In the genomic region with DNA sequence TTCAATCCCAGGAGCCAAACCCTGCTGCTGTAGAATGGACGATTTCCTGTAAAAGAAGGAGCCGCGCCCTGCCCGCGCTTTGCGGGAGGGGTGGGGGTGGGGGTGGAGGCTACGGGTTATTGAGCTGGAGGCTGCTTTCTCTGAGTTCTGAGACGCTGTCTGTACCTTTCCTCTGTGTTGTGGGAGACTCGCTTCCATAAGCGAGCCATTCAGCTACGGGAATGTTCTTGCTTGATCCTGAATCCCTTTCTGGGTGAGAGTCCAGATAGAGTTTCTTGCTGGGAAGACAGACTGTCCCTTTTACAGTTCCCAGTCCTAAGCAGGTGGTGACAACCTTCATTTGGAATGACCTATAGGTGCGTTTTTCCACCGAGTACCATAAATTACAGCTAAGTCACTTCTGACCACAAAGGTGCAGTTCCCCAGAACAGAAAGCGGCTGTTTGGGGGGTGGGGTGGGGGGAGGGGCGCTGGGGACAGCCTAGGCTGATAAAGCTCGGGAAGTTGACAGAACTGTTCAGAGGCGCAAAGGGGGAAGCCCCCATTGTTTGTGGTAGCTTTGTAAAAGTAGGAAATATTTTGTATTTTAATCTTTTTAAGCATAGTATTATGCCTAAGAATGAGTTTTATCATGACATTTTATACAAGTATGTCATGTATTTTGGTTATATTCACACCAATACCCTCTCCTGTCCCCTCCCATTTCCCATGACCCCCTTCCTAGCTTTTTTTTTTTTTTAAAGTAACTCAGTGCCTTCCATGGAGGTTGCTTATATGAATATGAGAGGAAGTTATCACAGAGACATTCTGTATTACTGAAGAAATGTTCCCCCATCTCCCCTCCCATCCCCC, we compare ENCODE assay signal across 8 mouse cellular contexts. TPM values are rescaled to one million over a fixed set of nuclear protein-coding genes. Genes with fewer than 3 reads are reported as not detected.
DNase-seq lines count a peak whose midpoint lies in the region; ATAC-seq and TF ChIP-seq lines count a peak whose summit lies in the region.

No protein-coding gene starts in this region.

- under 1% methylated on average over 17 of the region's 17 CpGs for WGBS in heart, embryonic 11.5 days (ENCODE audit: insufficient replicate concordance)
- WGBS in midbrain, embryonic 13.5 days, result 2% methylated on average over 17 of the region's 17 CpGs

- DNase-seq in CH12.LX (ENCODE audit: extremely low read depth), result peak; percentile 61
- peak; percentile 39 to 56 for DNase-seq in kidney, postnatal 36 days
- peak; percentile 64 to 67 for DNase-seq in thymus, postnatal 36 days
- no peak for DNase-seq in left cerebral cortex, postnatal 4 days

- peaks cover 16 to 48% of the 10 kb centered on the region in 2 experiments for H3K4me1 ChIP-seq in CH12.LX (ENCODE audit: control insufficient read depth in 1 of 2, insufficient read depth in 2 of 2)
- H3K4me1 ChIP-seq in heart, embryonic 11.5 days (ENCODE audit: control insufficient read depth, insufficient read depth, low read length), result peaks cover 25% of the 10 kb centered on the region
- peaks cover 25% of the 10 kb centered on the region for H3K4me1 ChIP-seq in midbrain, embryonic 13.5 days (replicated peaks)

- peak; percentile 69 for ATAC-seq in activated CD4-positive, CD25-positive, alpha-beta regulatory T cell, adult 4 months
- peak; percentile 58; the same call in 1 of the 2 replicates for ATAC-seq in heart, embryonic 11.5 days (replicated peaks; ENCODE audit: insufficient number of reproducible peaks, low FRiP score, low TSS enrichment)
- no peak for ATAC-seq in midbrain, embryonic 13.5 days
- no peak for ATAC-seq in monocyte, adult 5-6 weeks (replicated peaks; ENCODE audit: insufficient number of reproducible peaks, low FRiP score, low TSS enrichment, poor library complexity, severe bottlenecking)

- no peaks in the 10 kb centered on the region for H3K36me3 ChIP-seq in CH12.LX (replicated peaks in 1 of 2; ENCODE audit: control insufficient read depth in 1 of 2, insufficient read depth in 1 of 2, low read length in 1 of 2)
- H3K36me3 ChIP-seq in heart, embryonic 11.5 days (ENCODE audit: control insufficient read depth, insufficient read depth, low read length), result no peaks in the 10 kb centered on the region
- no peaks in the 10 kb centered on the region for H3K36me3 ChIP-seq in midbrain, embryonic 13.5 days

- no peak for TF ChIP-seq RAD21 in CH12.LX (IDR thresholded peaks at IDR 0.05; ENCODE audit: low read depth, low read length)

- H3K79me2 ChIP-seq in CH12.LX (replicated peaks; ENCODE audit: control insufficient read depth, extremely low read depth, insufficient read depth, poor library complexity, severe bottlenecking), result no peaks in the 10 kb centered on the region

- TF ChIP-seq CTCF in CH12.LX (conservative IDR thresholded peaks at IDR 0.05 in 1 of 2, IDR thresholded peaks at IDR 0.05 in 1 of 2; ENCODE audit: low read depth in 2 of 2, low read length in 2 of 2), result no peak

- TF ChIP-seq POLR2A in CH12.LX (IDR thresholded peaks at IDR 0.05; ENCODE audit: low read depth, low read length), result no peak; the same call in 1 of the 2 replicates

- H3K4me3 ChIP-seq in CH12.LX (replicated peaks in 1 of 3; ENCODE audit: low read depth in 2 of 3, low read length in 2 of 3, poor library complexity in 1 of 3), result peak overlapping the region; percentile 44 to 57 (median 45)
- peak overlapping the region; percentile 47 for H3K4me3 ChIP-seq in heart, embryonic 11.5 days (ENCODE audit: low read depth, low read length)
- peak overlapping the region; percentile 31 for H3K4me3 ChIP-seq in midbrain, embryonic 13.5 days (replicated peaks)

- in situ Hi-C loops in CH12.LX (cut with MboI; ENCODE audit: low pct_ligation_motif_present, low pct_unique_long_range_greater_than_20kb, low sequenced_read_pairs), result no loop called here

- TF ChIP-seq EP300 in CH12.LX (IDR thresholded peaks at IDR 0.05; ENCODE audit: low read length), result no peak; the same call in 1 of the 2 replicates

- intact Hi-C loops in left cerebral cortex, postnatal 4 days (cut with DNase I), result no loop called here

- no peaks in the 10 kb centered on the region for H3K27me3 ChIP-seq in CH12.LX (replicated peaks)
- no peaks in the 10 kb centered on the region for H3K27me3 ChIP-seq in heart, embryonic 11.5 days (ENCODE audit: control insufficient read depth, insufficient read depth, low read length)
- peaks cover 11% of the 10 kb centered on the region; the same call in 1 of the 2 replicates for H3K27me3 ChIP-seq in midbrain, embryonic 13.5 days

- H3K4me2 ChIP-seq in CH12.LX (ENCODE audit: insufficient read depth, low read depth, poor library complexity, severe bottlenecking), result peak overlapping the region; percentile 96
- peak overlapping the region; percentile 84 for H3K4me2 ChIP-seq in heart, embryonic 11.5 days
- H3K4me2 ChIP-seq in midbrain, embryonic 13.5 days (replicated peaks), result peak overlapping the region; percentile 54

- peak overlapping the region; percentile 64 for H3K9ac ChIP-seq in CH12.LX (ENCODE audit: insufficient read depth, low read depth)
- H3K9ac ChIP-seq in heart, embryonic 11.5 days (ENCODE audit: low read depth, low read length), result peak overlapping the region; percentile 73
- peak overlapping the region; percentile 50 for H3K9ac ChIP-seq in midbrain, embryonic 13.5 days (replicated peaks)

- peaks cover 2% of the 10 kb centered on the region for H3K9me3 ChIP-seq in CH12.LX (replicated peaks; ENCODE audit: low read length)
- no peaks in the 10 kb centered on the region for H3K9me3 ChIP-seq in heart, embryonic 11.5 days (replicated peaks; ENCODE audit: control insufficient read depth, low read length)
- H3K9me3 ChIP-seq in midbrain, embryonic 13.5 days, result no peaks in the 10 kb centered on the region

- peak overlapping the region; percentile 79 for H3K27ac ChIP-seq in CH12.LX (ENCODE audit: insufficient read depth, low read depth)
- peak overlapping the region; percentile 94 for H3K27ac ChIP-seq in heart, embryonic 11.5 days (ENCODE audit: low read depth, low read length)
- H3K27ac ChIP-seq in midbrain, embryonic 13.5 days, result 0 out of 2 replicates have a peak overlapping the region, but pooled peaks have one; percentile 25

- dilution Hi-C loops in CH12.LX (cut with MboI; ENCODE audit: extremely low pct_ligation_motif_present, extremely low pct_unique_long_range_greater_than_20kb, low sequenced_read_pairs), result no loop called here

TF ChIP-seq in CH12.LX, 34 proteins besides CTCF, POLR2A, EP300 and RAD21 (continues in another document):
- no peak for TF ChIP-seq USF2 (conservative IDR thresholded peaks at IDR 0.05; ENCODE audit: low read depth, low read length)
- no peak for TF ChIP-seq IRF4 (IDR thresholded peaks at IDR 0.05; ENCODE audit: low read depth, low read length)
- no peak; the same call in 1 of the 2 replicates for TF ChIP-seq MAZ (IDR thresholded peaks at IDR 0.05; ENCODE audit: low read depth, low read length)
- no peak for TF ChIP-seq MXI1 (IDR thresholded peaks at IDR 0.05; ENCODE audit: low read depth, low read length)
- no peak for TF ChIP-seq ELF1 (IDR thresholded peaks at IDR 0.05; ENCODE audit: low read depth, low read length)
- no peak for TF ChIP-seq CHD1 (IDR thresholded peaks at IDR 0.05; ENCODE audit: low read depth, low read length)
- TF ChIP-seq USF1 (IDR thresholded peaks at IDR 0.05; ENCODE audit: low read depth, low read length), result no peak
- TF ChIP-seq NELFE (IDR thresholded peaks at IDR 0.05; ENCODE audit: low read depth, low read length), result no peak
- TF ChIP-seq MAX (IDR thresholded peaks at IDR 0.05; ENCODE audit: low read length), result no peak
- TF ChIP-seq MAFK (IDR thresholded peaks at IDR 0.05; ENCODE audit: insufficient replicate concordance, low read length), result no peak
- no peak; the same call in 1 of the 2 replicates for TF ChIP-seq RCOR1 (conservative IDR thresholded peaks at IDR 0.05; ENCODE audit: low read depth, low read length)
- TF ChIP-seq GABPA (IDR thresholded peaks at IDR 0.05; ENCODE audit: insufficient replicate concordance, low read depth, low read length), result no peak
- 0 out of 2 replicates have a peak, but pooled peaks have one; percentile 33 for TF ChIP-seq TCF12 (IDR thresholded peaks at IDR 0.05; ENCODE audit: low read depth, low read length)
- no peak for TF ChIP-seq JUND (conservative IDR thresholded peaks at IDR 0.05; ENCODE audit: low read depth, low read length)
- no peak for TF ChIP-seq ZKSCAN1 (IDR thresholded peaks at IDR 0.05; ENCODE audit: borderline replicate concordance, low read depth, low read length)
- 0 out of 2 replicates have a peak, but pooled peaks have one; percentile 16 for TF ChIP-seq MYC (IDR thresholded peaks at IDR 0.05; ENCODE audit: low read depth, low read length)
- no peak for TF ChIP-seq ZMIZ1 (IDR thresholded peaks at IDR 0.05; ENCODE audit: low read depth, low read length)
- TF ChIP-seq MEF2A (IDR thresholded peaks at IDR 0.05; ENCODE audit: borderline replicate concordance, low read depth, low read length), result no peak
- 0 out of 2 replicates have a peak, but pooled peaks have one; percentile 7 for TF ChIP-seq E2F4 (IDR thresholded peaks at IDR 0.05; ENCODE audit: insufficient replicate concordance, low read depth, low read length)
- no peak for TF ChIP-seq PAX5 (IDR thresholded peaks at IDR 0.05; ENCODE audit: low read length)
- TF ChIP-seq ZNF384 (IDR thresholded peaks at IDR 0.05; ENCODE audit: low read depth, low read length), result peak; percentile 84
- no peak for TF ChIP-seq KAT2A (IDR thresholded peaks at IDR 0.05; ENCODE audit: insufficient replicate concordance, low read length)
- TF ChIP-seq ETS1 (conservative IDR thresholded peaks at IDR 0.05; ENCODE audit: low read depth, low read length), result no peak
- 0 out of 2 replicates have a peak, but pooled peaks have one; percentile 22 for TF ChIP-seq TBP (conservative IDR thresholded peaks at IDR 0.05; ENCODE audit: low read depth, low read length)
- peak; percentile 24; the same call in 1 of the 2 replicates for TF ChIP-seq BHLHE40 (IDR thresholded peaks at IDR 0.05; ENCODE audit: low read depth, low read length)
- TF ChIP-seq SMC3 (IDR thresholded peaks at IDR 0.05; ENCODE audit: low read depth, low read length), result no peak
- TF ChIP-seq NRF1 (IDR thresholded peaks at IDR 0.05; ENCODE audit: low read depth, low read length), result no peak

RNA-seq across cellular contexts. Expression of gene Zfp217, which starts 57.9 kb away (rescaled TPM):
- total RNA-seq in CH12.LX (2012; rRNA removed) (9.3 and 10.0 TPM in 2 replicates), CH12.LX (2014; rRNA removed) (5.3 and 5.6 TPM in 2 replicates)
- polyA plus RNA-seq in CH12.LX (2012; ENCODE audit: insufficient read length, low read depth), result 11.1 and 12.1 TPM in 2 replicates
- 10 to 100 TPM in 1 of 2 experiments, 1 to 10 TPM in 1; 9.1 to 10.4 TPM for polyA plus RNA-seq in activated CD4-positive, CD25-positive, alpha-beta regulatory T cell, adult 4 months (2017; shearing (Covaris generic))
- polyA plus RNA-seq in heart, embryonic 11.5 days (2014; fragmentation: Nextera tagmentation; extraction: Ambion mirVana), result 2.9 and 3.7 TPM in 2 replicates
- polyA plus RNA-seq in midbrain, embryonic 13.5 days (2015; fragmentation: Nextera tagmentation; extraction: Ambion mirVana), result 1.8 and 1.9 TPM in 2 replicates
- 1 to 10 TPM; 3.8 to 4.0 TPM for total RNA-seq in left cerebral cortex, postnatal 4 days (2021)
- 28.3 to 57.4 TPM (median 42.9 TPM) in 3 replicates for total RNA-seq in monocyte, adult 5-6 weeks (2017)

Comparison
In these comparisons a context has a peak if more than half of its experiments do, and no peak if none do; other contexts are left out.
1. H3K27ac ChIP-seq: peak in every context shown above with its lines; median percentile 94 in heart, embryonic 11.5 days; 79 in CH12.LX; 25 in midbrain, embryonic 13.5 days.
2. ATAC-seq: peak in activated CD4-positive, CD25-positive, alpha-beta regulatory T cell, adult 4 months (single experiment) and heart, embryonic 11.5 days (single experiment); none in midbrain, embryonic 13.5 days (single experiment) and monocyte, adult 5-6 weeks (single experiment).
3. Peak in every context shown above with its lines, with median percentiles within 50 percentile points of each other: H3K4me2 ChIP-seq, H3K4me3 ChIP-seq and H3K9ac ChIP-seq.